Mouse (Mus musculus) lung, postnatal 0 days (tissue): ENCODE results near the gene March4.

ENCODE experiments used
- CTCF ChIP-seq: IDR thresholded peaks from 2 replicates; pipeline ENCODE4 v1.5.1; 2016; ENCODE audit warnings: antibody characterized with exemption, mild to moderate bottlenecking
- EP300 ChIP-seq: IDR thresholded peaks from 2 replicates; pipeline ENCODE4 v1.6.1; 2016; ENCODE audit warnings: antibody characterized with exemption, mild to moderate bottlenecking, control low read depth

DNA sequence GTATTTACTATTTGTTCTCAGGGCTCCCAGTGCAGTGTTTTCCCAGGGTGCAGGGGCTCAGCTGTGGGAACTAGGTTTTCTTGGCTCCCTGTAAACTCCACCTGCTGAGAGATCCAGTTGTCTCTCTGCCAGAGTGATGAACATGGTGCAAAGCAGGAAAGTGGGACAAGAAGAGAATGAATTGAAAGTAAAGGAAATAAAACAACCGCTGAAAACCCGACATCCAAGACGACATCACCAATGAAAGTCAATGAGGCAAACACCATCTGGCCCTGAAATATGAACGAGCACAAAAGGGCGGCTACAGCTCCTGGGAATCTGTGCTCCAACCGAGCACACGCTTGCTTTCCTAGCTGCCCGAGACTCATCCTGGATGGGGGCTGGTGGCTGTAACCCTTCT, 122.6 kb downstream of the March4 start:
- TF ChIP-seq CTCF = no peak
- TF ChIP-seq EP300 = no peak
